Mouse (Mus musculus): ENCODE results near the gene Gramd1a. TPM values are rescaled to one million over a fixed set of nuclear protein-coding genes. Genes with fewer than 3 reads are reported as not detected.

Gramd1a gene
- total and polyA plus RNA-seq, 2 experiments, result 5.1 to 33.0 TPM

DNA sequence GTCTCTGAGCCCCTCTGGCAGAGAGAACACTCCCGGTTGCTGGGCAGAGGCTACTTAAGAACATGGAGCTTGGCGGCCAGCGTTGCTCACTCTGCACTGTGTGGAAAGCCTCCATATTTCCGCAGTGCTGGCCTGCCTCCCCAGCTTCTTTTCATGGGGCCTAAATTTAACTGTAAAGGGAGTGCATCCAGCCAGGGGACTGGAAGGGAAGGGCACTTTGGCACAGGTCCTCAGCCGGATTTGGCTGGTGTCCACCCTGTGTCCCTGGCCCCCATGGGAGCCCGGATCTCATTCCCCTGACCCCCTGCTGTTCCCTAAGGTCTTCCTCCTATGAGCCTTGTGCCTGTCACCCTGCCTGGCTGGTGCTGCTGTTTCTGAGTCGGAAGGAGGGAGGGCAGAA lies 37.2 kb downstream of the Gramd1a start:
- H3K27me3 ChIP-seq (ENCODE audit: control insufficient read depth, insufficient read depth, low read length), result no peaks in the 10 kb centered on the region
- no peak overlapping the region for H3K4me3 ChIP-seq (ENCODE audit: insufficient read depth, low read depth, low read length)
- TF ChIP-seq CTCF (IDR thresholded peaks at IDR 0.05; ENCODE audit: low read depth, low read length), result no peak
- TF ChIP-seq POLR2A (IDR thresholded peaks at IDR 0.05; ENCODE audit: extremely low read depth, insufficient read depth, low read length), result no peak
- no peak overlapping the region for H3K9ac ChIP-seq (ENCODE audit: low read depth, low read length)
- DNase-seq (ENCODE audit: extremely low read depth, low read depth, low spot score), result no peak
- H3K27ac ChIP-seq (replicated peaks; ENCODE audit: insufficient read depth, low read depth, low read length), result no peak overlapping the region
- no peaks in the 10 kb centered on the region for H3K4me1 ChIP-seq (ENCODE audit: control insufficient read depth, insufficient read depth, low read length)
- H3K36me3 ChIP-seq (ENCODE audit: control insufficient read depth, insufficient read depth, low read length), result no peaks in the 10 kb centered on the region
- 89% methylated on average over 7 of the region's 7 CpGs for WGBS
- peaks cover 12% of the 10 kb centered on the region for H3K79me2 ChIP-seq (ENCODE audit: control insufficient read depth, insufficient read depth, low read length)

DNA sequence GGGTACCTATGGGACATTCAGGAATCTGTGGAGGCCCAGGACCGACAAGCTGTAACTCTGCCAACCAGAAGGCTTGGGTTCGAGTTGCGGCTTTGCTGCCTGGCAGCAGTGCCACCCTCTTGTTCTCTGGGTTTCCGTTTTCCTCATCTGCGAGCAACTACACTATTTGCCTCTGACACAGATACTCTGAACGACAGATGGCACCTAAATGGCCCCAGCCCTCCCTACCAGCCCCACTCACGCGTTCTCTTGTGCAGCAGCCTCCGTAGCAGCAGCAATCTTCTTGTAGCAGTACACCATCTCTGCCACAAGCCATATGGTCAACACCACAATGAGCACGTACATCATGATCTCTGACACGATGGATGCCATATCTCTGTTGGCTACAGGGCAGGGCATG lies 38.2 kb downstream of the Gramd1a start:
- Histone ChIP-seq H3K4me1 (ENCODE audit: control insufficient read depth, insufficient read depth, low read length) (peaks cover 6% of the 10 kb centered on the region; the same call in 1 of the 2 replicates), H3K36me3 (ENCODE audit: control insufficient read depth, insufficient read depth, low read length) (no peaks in the 10 kb centered on the region), H3K4me3 (ENCODE audit: insufficient read depth, low read depth, low read length) (no peak overlapping the region), H3K79me2 (ENCODE audit: control insufficient read depth, insufficient read depth, low read length) (peaks cover 19% of the 10 kb centered on the region), H3K27ac (replicated peaks; ENCODE audit: insufficient read depth, low read depth, low read length) (no peak overlapping the region), H3K27me3 (ENCODE audit: control insufficient read depth, insufficient read depth, low read length) (no peaks in the 10 kb centered on the region), H3K9ac (ENCODE audit: low read depth, low read length) (no peak overlapping the region)
- TF ChIP-seq POLR2A (IDR thresholded peaks at IDR 0.05; ENCODE audit: extremely low read depth, insufficient read depth, low read length) (no peak), CTCF (IDR thresholded peaks at IDR 0.05; ENCODE audit: low read depth, low read length) (no peak)
- no peak for DNase-seq (ENCODE audit: extremely low read depth, low read depth, low spot score)
- WGBS, result 96% methylated on average over 11 of the region's 11 CpGs

DNA sequence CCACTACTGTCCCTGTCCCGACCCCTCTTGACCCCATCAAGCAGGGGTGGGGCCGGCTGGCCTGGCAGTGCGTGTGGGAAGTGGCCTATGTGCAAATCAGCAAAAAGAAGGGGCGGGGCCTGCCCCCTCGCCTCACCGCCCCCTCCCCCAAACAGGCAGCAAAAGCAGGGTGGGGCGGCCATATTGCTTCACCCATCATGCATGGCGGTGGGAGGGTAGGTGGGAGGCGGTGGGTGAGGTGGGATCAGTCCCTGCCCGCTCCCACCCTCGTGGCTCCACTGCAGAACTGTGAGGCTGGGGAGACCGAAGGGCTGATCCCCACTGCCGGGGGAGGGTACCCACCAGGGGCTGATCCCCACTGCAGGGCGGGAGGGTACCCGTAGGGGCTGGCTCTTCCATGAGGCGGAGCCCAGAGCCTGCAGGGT lies 39.0 kb downstream of the Gramd1a start:
- Histone ChIP-seq H3K27ac (replicated peaks; ENCODE audit: insufficient read depth, low read depth, low read length) (no peak overlapping the region), H3K9ac (ENCODE audit: low read depth, low read length) (no peak overlapping the region), H3K27me3 (ENCODE audit: control insufficient read depth, insufficient read depth, low read length) (no peaks in the 10 kb centered on the region), H3K4me1 (ENCODE audit: control insufficient read depth, insufficient read depth, low read length) (peaks cover 10% of the 10 kb centered on the region; the same call in 1 of the 2 replicates), H3K79me2 (ENCODE audit: control insufficient read depth, insufficient read depth, low read length) (peaks cover 19% of the 10 kb centered on the region), H3K36me3 (ENCODE audit: control insufficient read depth, insufficient read depth, low read length) (no peaks in the 10 kb centered on the region), H3K4me3 (ENCODE audit: insufficient read depth, low read depth, low read length) (no peak overlapping the region)
- TF ChIP-seq CTCF (IDR thresholded peaks at IDR 0.05; ENCODE audit: low read depth, low read length) (no peak), POLR2A (IDR thresholded peaks at IDR 0.05; ENCODE audit: extremely low read depth, insufficient read depth, low read length) (no peak)
- no peak for DNase-seq (ENCODE audit: extremely low read depth, low read depth, low spot score)
- 69% methylated on average over 16 of the region's 16 CpGs for WGBS

DNA sequence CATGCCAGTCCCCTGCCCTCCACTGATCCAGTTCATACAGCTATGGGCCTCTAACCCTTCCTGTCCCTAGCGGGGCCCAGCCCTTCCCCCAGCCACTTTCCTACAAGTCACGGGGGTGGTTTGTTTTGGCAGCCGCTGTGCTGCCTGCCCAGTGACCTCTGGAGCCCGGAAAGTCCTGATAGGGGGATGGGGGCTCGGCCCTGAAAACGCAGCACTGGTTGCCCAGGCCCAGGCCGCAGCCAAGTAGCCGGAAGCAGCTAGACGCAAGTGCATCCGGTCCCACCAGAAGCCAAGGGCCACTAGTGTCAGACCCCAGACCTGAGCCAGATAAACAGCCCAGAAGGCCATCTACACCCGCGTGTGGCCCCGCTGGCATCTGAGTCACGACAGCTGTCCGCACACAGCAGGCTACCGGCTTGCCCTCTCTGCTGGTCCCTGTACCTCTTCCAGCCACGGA lies 40.1 kb downstream of the Gramd1a start:
- peak overlapping the region; percentile 71 for H3K9ac ChIP-seq (ENCODE audit: low read depth, low read length)
- peak; percentile 95 for DNase-seq (ENCODE audit: extremely low read depth, low read depth, low spot score)

DNA sequence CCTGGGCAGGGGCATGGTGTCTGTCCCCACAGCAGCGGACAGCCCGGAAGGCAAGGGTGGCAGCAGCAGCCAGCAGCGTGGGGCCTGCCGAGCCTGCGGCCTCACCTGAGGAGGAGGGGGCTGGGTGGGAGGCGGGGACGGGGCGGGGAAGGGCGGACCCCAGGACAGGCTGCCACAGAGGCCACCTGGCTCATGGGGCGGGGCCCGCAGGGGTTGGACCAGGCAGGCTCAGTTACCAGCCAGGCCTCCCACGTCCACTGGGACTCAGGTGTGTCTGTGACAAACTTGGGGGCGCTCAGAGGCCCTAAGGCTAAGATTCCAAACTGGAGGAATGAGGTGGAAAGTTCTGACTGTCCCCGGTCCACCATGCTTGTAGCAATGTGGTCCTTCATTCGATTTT lies 40.5 kb downstream of the Gramd1a start, which contains the start of gene Hpn:
Gene Hpn, minus strand, starts transcription at position 109 of the 400 bp plus-strand sequence.
- H3K27me3 ChIP-seq (ENCODE audit: control insufficient read depth, insufficient read depth, low read length), result no peaks in the 10 kb centered on the region
- peaks cover 19% of the 10 kb centered on the region for H3K79me2 ChIP-seq (ENCODE audit: control insufficient read depth, insufficient read depth, low read length)
- peak within 1 kb of the TSS; percentile 100 for H3K27ac ChIP-seq (replicated peaks; ENCODE audit: insufficient read depth, low read depth, low read length)
- H3K9ac ChIP-seq (ENCODE audit: low read depth, low read length), result peak within 1 kb of the TSS; percentile 93
- DNase-seq (ENCODE audit: extremely low read depth, low read depth, low spot score), result peak; percentile 90
- 0 out of 2 replicates have a peak, but pooled peaks cover 2% of the 10 kb centered on the region for H3K36me3 ChIP-seq (ENCODE audit: control insufficient read depth, insufficient read depth, low read length)
- H3K4me1 ChIP-seq (ENCODE audit: control insufficient read depth, insufficient read depth, low read length), result peaks cover 18% of the 10 kb centered on the region
- TF ChIP-seq POLR2A (IDR thresholded peaks at IDR 0.05; ENCODE audit: extremely low read depth, insufficient read depth, low read length) (peak; percentile 88), CTCF (IDR thresholded peaks at IDR 0.05; ENCODE audit: low read depth, low read length) (no peak)
- peak within 1 kb of the TSS; percentile 68 for H3K4me3 ChIP-seq (ENCODE audit: insufficient read depth, low read depth, low read length)
- 16% methylated on average over 12 of the region's 15 CpGs for WGBS

More for the DNA sequence above, 40.1 kb downstream of the Gramd1a start:
- peaks cover 17% of the 10 kb centered on the region for H3K4me1 ChIP-seq (ENCODE audit: control insufficient read depth, insufficient read depth, low read length)
- H3K27ac ChIP-seq (replicated peaks; ENCODE audit: insufficient read depth, low read depth, low read length), result peak overlapping the region; percentile 83
- H3K27me3 ChIP-seq (ENCODE audit: control insufficient read depth, insufficient read depth, low read length), result no peaks in the 10 kb centered on the region
- H3K79me2 ChIP-seq (ENCODE audit: control insufficient read depth, insufficient read depth, low read length), result peaks cover 19% of the 10 kb centered on the region
- under 1% methylated on average over 17 of the region's 17 CpGs for WGBS
- peak overlapping the region; percentile 68 for H3K4me3 ChIP-seq (ENCODE audit: insufficient read depth, low read depth, low read length)
- TF ChIP-seq POLR2A (IDR thresholded peaks at IDR 0.05; ENCODE audit: extremely low read depth, insufficient read depth, low read length), result 0 out of 2 replicates have a peak, but pooled peaks have one; percentile 31
- no peak for TF ChIP-seq CTCF (IDR thresholded peaks at IDR 0.05; ENCODE audit: low read depth, low read length)
- H3K36me3 ChIP-seq (ENCODE audit: control insufficient read depth, insufficient read depth, low read length), result no peaks in the 10 kb centered on the region

DNA sequence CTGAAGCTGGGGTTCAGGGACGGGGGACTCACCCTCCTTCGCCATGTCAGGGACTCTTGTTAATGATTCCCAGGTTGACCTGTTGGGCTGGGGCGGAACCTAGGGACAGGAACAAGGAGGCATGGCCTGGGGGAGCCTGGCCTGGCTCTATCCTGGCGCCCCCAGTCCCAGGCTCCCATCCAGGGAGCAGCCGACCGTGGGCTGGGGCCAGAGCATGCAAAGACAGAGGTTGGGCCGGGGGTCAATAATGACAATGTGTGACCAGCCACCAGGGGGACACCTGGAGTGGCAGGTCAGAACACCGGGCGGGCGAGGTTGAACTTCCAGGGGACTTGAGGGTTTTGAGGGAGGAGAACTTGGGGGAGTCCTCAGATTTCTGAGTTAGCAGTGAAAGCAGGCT lies 41.0 kb downstream of the Gramd1a start:
- peak overlapping the region; percentile 68 for H3K4me3 ChIP-seq (ENCODE audit: insufficient read depth, low read depth, low read length)
- H3K9ac ChIP-seq (ENCODE audit: low read depth, low read length), result peak overlapping the region; percentile 93
- WGBS, result 22% methylated on average over 10 of the region's 10 CpGs
- H3K36me3 ChIP-seq (ENCODE audit: control insufficient read depth, insufficient read depth, low read length), result 0 out of 2 replicates have a peak, but pooled peaks cover 2% of the 10 kb centered on the region
- peak overlapping the region; percentile 100 for H3K27ac ChIP-seq (replicated peaks; ENCODE audit: insufficient read depth, low read depth, low read length)
- H3K4me1 ChIP-seq (ENCODE audit: control insufficient read depth, insufficient read depth, low read length), result peaks cover 23% of the 10 kb centered on the region
- peaks cover 19% of the 10 kb centered on the region for H3K79me2 ChIP-seq (ENCODE audit: control insufficient read depth, insufficient read depth, low read length)
- peak; percentile 86 for DNase-seq (ENCODE audit: extremely low read depth, low read depth, low spot score)
- H3K27me3 ChIP-seq (ENCODE audit: control insufficient read depth, insufficient read depth, low read length), result no peaks in the 10 kb centered on the region
- 0 out of 2 replicates have a peak, but pooled peaks have one; percentile 48 for TF ChIP-seq POLR2A (IDR thresholded peaks at IDR 0.05; ENCODE audit: extremely low read depth, insufficient read depth, low read length)
- peak; percentile 52 for TF ChIP-seq CTCF (IDR thresholded peaks at IDR 0.05; ENCODE audit: low read depth, low read length)
